Mouse (Mus musculus) small intestine, adult 2 months (tissue): ENCODE data around the gene Eif3i.

ENCODE experiments used
- CTCF ChIP-seq: fragments of 200-500 bp; IDR thresholded peaks from 2 replicates; pipeline ENCODE4 v1.5.1; 2012; ENCODE audit warnings: low read depth, mild to moderate bottlenecking, control low read depth, inconsistent platforms, low read length, moderate library complexity, mixed read lengths; ENCODE audit not compliant: insufficient replicate concordance, insufficient read length; ENCODE audit errors: extremely low read depth
- POLR2A ChIP-seq: fragments of 200-500 bp; IDR thresholded peaks from 2 replicates; pipeline ENCODE4 v1.6.1; 2012; ENCODE audit warnings: low read depth, mild to moderate bottlenecking, control low read depth, inconsistent platforms, low read length, moderate library complexity

GRCm38 (mm10) chr4:129555421-129555861 lies 45.0 kb downstream of the Eif3i start:
- TF ChIP-seq CTCF (peak; percentile 47; the same call in 1 of the 2 replicates), POLR2A (no peak)
